Mouse (Mus musculus): Measurements from ENCODE around the gene Pde10a. TPM values are rescaled to one million over a fixed set of nuclear protein-coding genes. Genes with fewer than 3 reads are reported as not detected.

Pde10a gene
- total RNA-seq, 2 experiments from 2014 or later = 33.0 to 117 TPM

DNA sequence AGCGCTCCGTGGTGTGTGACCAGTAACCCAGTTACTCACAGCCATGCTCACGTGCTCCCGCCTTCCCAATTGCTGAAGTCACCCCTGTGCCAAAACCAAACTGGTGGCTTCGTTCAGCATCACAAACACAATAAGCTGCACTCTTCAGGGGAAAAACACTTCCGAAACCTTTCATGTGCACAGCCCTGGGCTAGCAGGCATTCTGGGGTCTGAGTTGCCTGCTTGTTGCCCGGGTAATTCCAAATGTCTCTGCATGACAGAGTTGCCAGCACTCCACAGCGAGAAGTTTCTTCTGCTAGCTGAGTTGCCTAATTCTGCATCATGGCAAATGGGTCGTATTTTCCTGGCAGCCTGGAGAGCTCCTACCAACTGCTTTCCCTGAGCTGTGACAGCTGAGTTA is 302.0 kb downstream of the Pde10a start:
- no peak for DNase-seq (ENCODE audit: low spot score in 2 of 2)

DNA sequence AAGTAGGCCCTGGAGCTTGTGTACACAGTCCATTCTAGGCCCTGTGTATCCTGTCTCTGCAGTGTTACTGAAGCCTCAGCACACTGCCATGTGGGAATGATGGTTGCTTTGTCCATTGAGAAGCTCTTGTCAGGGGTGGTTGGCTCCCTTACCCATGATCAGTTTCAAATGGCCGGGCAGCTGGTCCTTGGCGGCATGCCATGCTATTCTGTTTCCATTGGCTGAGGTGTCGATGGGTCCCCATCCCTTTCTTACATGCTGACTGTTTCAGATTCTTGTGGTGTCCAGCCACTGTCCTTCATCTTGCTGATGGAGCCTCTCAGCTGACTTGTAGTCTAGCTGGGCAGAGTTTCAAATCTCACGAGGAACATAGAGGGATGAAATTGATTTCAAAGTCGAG is 305.8 kb downstream of the Pde10a start:
- DNase-seq (ENCODE audit: low spot score in 2 of 2) = no peak

DNA sequence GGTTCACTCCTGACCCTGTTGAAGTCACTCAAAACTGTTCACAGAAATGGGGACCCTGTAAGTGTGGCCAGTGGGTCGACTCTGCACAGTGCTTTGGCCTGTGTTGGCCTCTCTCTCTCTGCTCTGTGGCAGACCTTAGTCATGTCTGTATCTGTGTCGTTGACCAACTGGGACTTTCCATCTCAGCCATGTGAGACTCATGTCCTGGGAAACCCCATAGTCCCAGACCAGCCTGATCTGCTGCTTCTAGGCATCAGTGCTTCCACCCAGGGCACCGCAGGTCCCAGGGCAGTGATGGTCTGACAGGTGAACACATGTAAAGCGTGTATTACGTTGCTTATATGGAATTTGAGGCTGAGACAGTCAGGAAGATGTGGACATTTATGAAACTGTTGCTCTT is 311.1 kb downstream of the Pde10a start:
- no peak for DNase-seq (ENCODE audit: low spot score in 2 of 2)

DNA sequence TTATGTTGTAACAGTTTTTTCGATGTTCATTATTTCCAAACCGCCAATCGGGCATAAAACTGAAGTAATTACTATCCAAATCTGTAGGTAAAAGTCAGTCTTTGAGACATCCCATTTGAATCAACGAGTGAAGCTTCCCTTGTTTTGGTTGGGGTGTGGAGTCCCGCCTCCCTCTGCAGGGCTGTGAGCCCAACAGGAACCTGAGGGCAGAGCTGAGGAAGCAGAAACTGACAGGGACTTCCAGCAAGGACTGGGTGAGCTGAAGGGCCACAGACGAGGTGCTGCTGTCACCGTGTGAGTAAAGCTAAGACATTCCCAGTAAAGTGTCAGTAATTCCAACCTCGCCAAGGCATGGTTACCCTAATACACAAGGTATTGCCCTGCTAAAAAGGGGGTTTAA is 313.1 kb downstream of the Pde10a start:
- DNase-seq (ENCODE audit: low spot score in 2 of 2) = no peak

DNA sequence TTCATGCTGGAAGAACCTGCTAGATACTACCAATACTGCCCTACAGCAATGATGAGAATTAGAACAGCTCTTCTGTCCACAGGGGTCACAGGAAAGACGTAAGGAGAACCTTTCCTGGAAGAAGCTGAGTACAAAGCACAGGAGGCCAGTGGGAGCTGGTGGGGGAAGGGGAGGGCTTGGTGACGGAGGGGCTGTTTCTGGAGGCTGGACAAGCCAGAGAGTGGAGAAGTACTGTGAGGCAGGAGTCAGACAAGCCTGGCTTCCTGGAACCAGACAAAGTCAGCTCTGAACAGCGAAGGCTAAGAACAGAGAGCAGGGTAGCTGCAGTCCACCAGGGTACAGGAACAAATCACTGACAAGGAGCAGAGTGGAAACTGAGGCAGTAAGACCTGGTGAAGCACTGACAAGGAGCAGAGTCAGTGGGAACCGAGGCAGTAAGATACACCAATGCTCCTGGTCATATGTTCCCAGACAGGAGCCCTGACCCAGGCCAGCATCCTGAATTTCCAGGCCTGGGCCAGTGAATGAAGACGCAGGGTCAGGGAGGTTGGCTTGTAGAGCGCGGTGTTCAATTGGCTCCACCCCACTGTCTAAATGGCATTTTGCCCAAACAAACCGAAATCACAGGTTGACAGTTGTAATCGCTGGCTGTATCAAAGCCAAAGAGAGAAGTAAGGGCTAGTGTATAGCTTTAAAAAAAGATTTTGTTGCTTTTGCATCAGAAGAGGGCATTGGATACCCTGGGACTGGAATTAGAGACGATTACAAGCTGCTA is 314.3 kb downstream of the Pde10a start:
- no peak for DNase-seq (ENCODE audit: low spot score in 2 of 2)

DNA sequence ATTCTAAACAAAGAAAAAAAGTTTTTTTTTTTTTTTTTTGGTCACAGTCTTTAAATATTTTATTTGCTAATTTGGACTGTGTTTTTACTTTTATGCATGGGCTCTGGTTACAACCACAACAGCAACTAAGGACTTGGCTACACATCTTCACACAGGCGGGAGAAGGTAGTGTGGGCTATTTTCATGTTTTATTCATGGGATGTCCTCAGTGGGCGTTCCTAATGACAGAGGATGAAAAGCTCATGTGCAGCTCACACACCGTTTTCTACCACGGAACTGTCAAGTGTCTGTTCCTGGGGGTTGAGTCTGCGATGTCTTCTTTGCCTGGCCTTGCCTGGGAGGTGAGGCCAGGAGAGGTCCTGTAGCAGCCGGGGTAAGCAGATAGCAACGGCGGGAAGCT is 315.9 kb downstream of the Pde10a start:
- DNase-seq (ENCODE audit: low spot score in 2 of 2) = no peak

DNA sequence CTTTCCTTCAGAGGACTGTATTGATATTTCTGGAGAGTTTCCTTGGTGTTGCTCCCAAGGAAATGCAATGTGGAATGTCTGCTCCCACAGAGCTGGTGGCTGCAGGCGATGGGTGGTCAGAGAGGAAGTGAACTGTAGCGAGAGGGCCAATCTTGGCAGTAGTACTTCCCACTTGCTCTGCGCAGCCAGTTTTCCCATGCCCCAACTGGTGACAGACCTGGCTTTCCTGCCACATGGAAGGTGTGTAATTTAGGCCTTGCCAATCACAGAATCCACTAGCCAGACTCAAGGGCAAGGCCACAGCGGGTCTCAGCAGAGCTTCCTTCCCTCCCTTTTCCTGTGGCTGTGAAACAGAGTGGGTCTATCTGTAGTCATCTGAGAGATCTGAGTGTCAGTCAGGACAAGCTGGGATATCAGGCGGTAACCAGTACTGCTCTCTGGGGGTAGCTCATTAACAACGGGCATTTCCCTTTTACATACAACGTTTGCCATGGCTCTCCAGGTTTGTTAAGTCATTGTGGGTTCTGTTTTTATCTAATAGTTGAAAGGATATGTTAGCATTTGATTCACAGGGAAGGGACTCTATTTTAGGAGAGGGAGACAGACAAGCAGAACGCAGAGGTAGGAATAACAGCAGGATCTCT is 316.8 kb downstream of the Pde10a start:
- no peak for DNase-seq (ENCODE audit: low spot score in 2 of 2)

DNA sequence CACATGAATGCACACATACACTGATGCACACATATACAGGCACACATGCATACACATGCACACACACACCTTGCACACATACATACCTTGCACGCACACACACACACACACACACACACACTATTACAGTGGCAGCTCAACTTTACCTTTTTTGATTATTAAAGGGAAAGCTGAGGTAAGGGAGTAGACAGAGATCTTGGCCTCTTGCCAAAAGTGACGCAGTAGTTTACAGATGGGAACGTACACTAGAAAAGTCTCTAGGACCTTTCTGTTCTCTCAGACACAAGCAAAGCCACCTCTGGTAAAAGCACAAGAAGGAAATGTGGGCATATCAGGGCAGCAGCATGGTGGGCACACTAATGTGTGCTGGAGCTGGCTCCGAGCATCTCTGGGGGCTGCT is 317.5 kb downstream of the Pde10a start:
- no peak for DNase-seq (ENCODE audit: low spot score in 2 of 2)

DNA sequence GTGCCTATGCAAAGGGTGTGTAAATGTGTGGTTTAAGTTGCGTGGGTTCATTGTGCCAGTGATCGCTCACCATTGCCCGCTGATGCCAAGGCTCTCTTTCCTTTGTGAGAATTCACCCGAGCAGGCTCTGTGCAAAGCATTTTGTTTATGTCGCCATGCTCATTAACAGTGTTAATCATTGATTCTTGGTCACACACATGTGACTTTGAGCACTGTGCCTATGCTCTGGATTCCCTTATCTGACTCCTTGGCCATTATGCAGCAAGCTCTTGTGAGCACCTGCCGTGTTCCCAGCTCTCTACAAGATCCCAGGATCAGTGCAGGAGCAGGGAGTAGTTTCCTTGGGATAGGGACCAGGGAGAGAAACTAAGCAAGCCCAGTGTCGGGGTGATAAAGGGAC is 318.8 kb downstream of the Pde10a start:
- DNase-seq (ENCODE audit: low spot score in 2 of 2) = no peak

DNA sequence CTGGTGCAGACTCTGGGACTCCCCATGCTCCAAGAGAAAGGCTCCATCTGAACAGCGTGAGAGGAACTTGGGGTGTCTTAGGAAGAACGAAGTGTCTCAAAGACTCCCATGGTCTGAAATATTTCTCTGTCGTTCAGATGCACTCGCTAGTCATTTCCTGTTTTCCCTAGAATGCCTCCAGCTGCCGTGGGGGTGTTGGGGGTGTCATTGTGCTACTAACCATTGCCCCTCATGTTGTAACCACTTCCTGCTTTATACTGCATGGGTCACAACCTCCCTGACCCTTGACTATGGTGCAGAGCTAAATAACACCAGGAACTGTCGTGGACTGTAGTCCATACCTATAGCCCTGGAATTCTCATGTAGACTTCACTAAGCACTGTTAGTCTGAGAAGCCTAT is 321.3 kb downstream of the Pde10a start:
- no peak for DNase-seq (ENCODE audit: low spot score in 2 of 2)

DNA sequence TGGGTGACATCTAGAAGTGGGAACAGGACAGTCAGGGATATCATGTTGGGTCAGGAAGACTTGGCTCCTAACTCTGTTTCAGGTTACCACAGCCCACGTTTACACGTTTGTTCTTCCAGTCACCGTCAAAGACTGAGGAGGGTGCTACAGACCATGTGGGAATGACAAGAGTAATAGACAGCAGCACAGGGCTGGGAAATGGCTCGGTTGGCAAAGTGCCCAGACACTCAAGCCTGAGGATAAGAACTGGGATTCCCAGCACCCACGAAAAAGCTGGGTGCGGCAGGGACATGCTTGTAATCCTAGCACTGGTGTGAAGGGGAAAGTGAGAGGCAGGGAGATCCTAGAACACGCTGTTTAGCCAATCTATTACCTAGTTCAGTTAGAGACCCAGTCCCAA is 322.4 kb downstream of the Pde10a start:
- DNase-seq (ENCODE audit: low spot score in 2 of 2) = peak in 1 of 2 experiments; percentile 30

DNA sequence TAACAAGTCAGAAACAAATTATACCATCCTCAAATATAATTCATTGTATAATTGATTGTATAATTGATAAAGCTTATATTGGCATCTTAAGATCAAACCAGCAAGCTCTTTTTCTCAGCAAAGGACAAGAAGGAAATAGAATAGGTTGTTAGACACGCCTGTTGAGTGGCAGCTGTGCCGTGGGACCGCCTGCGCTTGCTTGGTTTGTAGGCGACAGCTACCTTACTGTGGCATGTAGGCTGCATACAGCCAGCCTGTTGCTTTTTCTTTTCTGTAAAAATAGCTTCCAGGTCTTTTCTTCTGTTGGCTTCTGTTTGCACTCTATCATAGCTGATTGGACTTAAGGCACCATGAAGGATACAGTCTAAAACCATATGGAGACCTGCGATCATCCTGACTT is 326.7 kb downstream of the Pde10a start:
- DNase-seq (ENCODE audit: low spot score in 2 of 2) = no peak

DNA sequence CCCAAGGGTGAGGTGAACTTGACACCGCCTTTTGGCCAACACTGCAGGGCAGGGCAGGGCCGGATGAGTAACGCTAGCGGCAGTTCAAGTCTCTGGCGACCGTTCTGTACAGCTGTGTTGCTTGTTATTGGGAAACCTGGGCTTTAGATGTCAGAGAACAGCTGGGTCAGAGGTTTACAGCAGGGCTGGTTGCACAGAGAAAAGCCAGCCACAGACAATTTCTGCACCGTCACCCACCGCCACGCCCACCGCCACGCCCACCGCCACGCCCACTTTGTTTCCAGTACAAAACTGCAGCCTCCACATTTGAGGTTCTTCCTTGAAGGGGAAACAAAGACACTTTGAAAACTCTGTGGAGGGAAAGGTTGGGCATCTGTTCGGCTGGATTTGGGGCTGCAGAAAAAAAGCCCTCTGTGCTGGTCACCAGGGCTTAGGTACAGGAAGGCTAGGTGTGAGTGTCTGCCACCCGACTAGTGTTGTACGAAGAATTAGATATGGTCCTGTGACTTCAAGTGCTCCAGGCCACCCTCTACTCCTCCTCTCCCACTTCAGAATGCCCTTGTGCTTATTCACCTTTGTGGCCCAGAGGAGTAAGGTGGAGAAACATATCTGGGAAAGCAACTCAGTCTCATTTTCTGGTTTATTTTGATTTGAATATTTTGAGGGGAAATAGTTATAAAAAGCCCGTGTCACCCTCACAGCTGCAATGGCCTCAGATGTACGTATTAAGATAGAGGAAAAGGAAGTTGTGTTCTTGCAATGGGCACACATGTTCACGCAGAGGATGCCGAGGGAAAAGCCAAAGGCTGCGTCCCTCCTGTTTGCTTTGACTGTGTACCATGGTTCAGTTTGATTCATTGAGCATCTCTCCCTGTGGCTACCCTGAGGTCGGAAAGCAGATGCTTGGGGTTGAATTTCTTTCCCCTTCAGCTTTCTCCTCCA is 331.5 kb downstream of the Pde10a start:
- DNase-seq (ENCODE audit: low spot score in 2 of 2) = peak; percentile 39 to 62

DNA sequence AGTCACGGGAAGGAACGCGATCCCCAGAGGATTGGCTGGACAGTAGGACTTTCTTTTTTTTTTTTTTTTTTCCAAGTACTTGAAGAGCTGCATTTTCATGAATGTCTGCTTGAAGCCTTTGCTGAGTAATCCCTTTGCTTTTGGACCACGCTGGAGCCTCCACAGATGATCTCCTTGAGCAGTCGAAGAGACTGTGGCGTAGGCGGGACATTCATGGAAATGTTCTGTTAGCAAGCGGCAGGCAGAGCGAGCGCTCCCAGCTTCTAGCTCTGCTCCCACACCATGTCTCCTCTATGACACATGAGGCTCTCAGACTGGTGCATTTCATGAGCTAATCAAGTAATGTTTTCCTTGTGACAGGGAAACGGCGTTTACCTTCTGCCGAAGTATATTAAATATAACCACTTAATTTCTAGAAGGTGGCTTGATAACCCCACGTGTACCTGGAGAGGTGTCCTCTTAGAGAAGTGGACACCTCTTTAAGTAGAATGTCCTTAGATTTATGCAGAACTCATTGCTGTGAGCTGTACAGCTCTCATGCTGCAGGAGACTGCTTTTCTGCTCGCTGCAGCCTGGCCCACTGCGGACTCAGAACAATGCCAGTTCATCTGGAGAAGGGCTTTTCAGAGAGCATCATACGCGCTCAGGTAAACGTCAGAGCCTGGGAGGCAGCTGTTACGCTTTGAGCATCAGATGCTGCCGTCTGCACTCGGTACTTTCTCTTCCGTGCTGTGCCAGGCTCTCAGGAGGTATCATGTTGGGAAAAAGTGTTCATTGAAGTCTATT is 333.7 kb downstream of the Pde10a start:
- no peak for DNase-seq (ENCODE audit: low spot score in 2 of 2)

DNA sequence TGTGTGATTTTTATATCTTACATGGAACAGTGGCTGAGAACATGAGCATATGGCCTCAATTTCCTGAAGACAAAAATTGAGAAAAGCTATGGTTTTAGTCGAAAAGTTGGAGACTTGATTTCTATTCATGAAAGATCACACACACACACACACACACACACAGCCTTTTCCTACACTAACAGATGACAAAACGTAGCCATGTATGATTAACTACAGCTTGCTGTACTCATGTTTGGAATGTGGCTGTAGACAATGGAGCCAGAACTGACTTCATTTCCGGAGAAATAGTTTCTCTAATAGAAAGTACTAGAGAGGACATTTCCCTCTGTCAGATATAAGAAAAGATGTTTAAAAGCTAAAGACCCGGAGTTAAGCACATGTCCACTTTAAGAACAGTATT is 334.3 kb downstream of the Pde10a start:
- no peak for DNase-seq (ENCODE audit: low spot score in 2 of 2)

DNA sequence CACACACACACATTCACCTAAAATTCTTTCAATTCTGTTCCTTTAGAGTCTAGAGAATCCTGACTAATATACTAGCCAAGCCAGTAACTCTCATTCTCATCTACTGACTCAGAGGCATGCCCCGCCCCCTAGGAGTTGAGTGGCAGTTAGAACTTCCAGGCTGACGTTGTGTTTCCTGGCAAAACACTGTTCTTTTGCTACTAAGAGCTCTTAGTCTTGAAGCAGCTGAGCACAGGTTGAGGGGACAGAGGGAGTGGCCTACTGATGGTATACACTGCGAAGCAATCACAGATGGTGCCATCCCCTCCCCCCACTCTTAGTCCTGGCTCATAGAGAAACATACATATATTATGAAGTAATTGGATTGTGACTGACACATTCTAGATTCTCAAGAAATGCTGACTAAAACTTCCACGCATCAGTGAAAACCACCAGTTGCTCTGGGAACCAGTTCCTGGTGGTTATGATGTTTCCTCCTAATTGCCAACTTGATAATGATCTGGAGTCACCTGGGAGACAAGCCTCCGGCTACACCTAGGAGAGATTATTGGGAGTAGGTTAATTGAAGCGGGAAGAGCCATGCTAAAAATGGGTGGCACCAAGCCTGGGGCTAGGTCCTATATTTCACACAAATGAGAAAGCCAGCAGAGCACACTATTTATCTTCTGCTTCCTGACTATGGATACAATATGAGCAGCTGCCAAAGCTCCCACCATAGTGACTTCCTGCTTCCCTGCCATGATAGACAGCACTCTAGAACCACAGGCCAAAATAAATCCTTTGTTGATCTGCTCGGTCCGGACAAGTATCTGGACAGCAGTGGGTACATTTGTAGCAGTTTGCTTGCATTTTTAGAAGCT is 339.7 kb downstream of the Pde10a start:
- peak; percentile 51 to 55 for DNase-seq (ENCODE audit: low spot score in 2 of 2)

DNA sequence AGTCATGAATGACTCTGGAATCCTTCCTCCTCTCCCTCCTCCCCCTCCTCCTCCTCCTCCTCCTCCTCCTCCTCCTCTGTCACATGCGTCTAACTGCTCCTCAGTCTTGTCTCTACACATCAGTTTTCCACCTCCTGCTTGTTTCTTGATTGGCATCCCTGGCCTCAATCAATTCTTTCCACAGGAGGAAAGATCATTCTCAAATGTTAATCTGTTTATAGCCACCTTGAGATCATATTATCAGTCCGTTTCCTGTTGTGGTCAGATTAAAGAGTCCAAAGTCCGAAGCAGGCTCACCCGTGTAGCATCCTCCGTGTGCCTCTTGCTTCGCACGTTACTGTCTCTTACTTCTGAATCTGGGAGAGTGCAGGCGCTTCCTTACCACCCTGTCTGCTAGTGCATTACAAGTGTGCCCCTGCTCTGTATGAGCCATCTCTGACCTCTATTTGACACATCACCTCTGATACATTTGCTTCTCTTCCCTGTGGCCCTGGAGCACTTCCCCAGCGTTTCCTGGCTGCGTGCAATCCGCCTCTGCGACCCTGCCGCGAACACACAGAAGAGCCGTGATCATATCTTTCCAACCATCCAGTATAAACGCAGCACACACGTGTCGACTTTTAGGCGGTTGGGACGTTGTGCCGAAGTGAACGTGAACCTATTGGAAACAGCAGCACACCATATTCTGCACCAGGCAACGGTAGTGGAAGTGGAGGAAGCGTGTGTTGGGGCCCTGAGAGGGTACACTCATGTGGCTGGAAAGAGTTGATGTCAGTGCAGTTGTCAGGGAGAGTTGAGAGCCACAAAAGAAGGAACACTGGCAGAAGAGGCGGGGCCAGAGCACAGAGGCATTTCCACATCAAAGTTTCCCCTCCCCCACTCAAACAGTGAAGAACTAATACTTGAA is 342.4 kb downstream of the Pde10a start:
- DNase-seq (ENCODE audit: low spot score in 2 of 2) = no peak

DNA sequence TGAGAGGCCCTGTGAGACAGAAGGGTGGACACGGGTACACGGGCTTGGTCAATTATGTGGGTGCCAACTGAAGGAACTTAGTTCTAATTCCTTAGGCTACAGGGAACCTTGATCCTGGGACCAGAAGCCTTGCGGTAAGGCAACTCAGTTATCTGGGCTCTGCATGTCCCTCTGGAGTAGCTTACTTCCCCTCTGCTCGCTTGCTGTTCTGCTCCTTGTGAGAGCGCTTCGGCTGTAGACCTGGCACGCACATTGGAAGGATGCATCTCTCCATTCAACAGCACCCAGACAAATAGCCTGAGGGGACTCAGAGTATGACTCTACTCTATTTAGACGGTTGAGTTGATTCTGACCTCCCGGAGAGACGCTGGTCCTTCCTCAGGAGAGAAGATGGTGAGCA is 344.1 kb downstream of the Pde10a start:
- no peak for DNase-seq (ENCODE audit: low spot score in 2 of 2)

DNA sequence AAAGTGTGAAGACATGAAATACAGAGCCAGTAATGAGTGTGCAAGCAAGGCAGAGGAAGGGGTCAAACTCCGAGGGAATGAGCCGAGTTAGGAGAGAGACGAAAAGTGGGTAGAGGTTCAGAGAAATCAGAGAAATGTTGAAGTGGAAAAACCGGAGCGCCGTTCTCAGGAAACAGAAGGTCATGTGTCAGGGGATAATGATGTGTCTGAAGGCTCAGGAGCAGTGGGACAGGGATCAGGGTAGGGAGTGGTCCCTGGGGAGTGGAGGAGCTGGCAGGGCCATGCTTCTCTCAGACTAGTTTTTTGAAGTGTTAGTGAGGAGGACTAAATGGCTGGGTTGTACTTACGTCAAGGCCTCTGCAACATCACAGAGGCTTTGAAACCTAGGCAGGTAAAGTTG is 345.7 kb downstream of the Pde10a start:
- DNase-seq (ENCODE audit: low spot score in 2 of 2) = no peak

All from adrenal gland, adult 18-20 months (tissue).